Mouse (Mus musculus): ENCODE measurements around the gene Stard10.

Stard10 gene

DNA sequence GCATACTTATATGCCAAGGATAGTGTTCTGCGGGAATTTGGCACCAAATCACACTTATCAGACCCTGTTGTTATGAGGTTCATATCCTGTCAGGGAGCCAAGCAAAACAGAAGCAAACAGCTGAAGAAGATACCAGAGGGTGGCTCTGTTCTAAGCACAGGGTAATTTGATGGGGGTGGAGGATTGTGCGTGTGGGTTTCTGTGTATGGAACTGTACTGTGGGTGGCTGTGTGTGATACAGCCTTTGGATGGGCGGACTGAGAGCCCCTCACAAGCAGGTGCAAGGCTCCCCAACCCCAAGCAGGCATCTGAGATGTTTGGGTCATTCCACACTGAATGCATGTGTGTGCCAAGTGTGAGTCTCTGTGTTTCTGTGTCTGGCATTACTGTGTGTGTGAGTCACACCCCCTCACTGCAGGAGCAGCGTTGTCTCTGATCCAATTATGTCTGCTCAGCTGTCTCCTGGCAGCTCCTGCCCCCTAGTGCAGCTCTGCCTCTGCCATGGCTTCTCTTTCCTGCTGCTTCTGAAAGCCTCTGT is 11.8 kb downstream of the Stard10 start:
- in situ Hi-C loops (cut with MboI; ENCODE audit: unreplicated experiment in 2 of 2), result no loop called here

- in situ Hi-C loops (cut with MboI; ENCODE audit: unreplicated experiment in 2 of 2), result no loop called here
These were observed 12.7 kb downstream of the Stard10 start for GRCm38 (mm10) chr7:101329606-101330005.

DNA sequence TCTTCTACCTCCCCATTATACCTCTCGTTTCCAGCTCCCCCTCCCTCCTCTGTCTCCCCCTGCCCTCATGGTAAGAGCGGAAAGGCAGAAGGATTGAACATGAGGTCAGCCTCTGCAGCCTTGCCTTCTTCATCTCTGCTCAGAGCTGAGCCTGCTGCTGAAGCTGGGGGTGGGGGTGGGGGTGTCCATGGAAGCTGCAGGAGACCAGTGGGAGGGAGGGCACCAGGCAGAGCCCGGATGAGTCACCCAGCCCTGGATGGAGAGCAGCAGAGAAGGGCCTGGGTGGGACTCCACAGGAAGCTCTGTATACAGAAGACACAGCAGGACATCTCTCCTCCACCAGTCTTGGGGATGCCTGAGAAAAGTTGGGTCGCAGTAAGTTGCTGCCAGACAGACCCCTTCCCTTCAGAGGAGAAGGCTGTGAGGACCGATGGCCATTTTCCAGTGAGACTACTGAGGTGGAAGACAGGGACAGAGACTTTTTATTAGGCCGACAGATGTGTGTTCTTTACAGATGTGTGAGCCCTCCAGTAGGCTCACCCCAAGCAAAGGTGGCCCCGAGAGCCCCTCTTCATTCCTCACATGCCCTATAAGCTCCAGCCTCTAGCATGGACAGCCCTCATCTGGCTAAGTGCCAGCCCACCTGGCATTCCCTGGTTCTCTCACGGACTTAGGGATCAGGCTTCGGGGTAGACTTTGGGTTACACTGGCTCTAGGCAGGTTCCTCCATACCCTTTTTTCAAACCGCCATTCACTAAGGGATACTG is 13.4 kb downstream of the Stard10 start:
- in situ Hi-C loops (cut with MboI; ENCODE audit: unreplicated experiment in 2 of 2), result no loop called here

DNA sequence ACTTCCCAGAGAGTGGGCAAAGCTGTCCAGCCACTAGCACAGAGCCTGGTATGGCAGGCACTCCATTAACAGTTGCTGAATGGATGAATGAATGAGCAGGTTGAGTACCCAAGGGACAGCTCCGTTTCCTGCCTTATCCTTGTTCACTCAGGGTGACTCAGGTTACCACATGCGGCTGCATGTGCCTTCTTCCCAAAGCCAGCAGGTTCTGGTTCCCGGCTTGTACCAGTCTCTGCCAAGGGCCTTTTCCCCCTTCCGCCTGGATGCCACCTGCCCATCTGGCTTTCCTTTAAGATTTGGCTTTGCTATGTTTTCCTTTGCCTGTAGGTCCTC is 13.9 kb downstream of the Stard10 start:
- in situ Hi-C loops (cut with MboI; ENCODE audit: unreplicated experiment in 2 of 2), result no loop called here

- in situ Hi-C loops (cut with MboI; ENCODE audit: unreplicated experiment in 2 of 2), result no loop called here
These were observed 15.4 kb downstream of the Stard10 start for GRCm38 (mm10) chr7:101332045-101332831.

DNA sequence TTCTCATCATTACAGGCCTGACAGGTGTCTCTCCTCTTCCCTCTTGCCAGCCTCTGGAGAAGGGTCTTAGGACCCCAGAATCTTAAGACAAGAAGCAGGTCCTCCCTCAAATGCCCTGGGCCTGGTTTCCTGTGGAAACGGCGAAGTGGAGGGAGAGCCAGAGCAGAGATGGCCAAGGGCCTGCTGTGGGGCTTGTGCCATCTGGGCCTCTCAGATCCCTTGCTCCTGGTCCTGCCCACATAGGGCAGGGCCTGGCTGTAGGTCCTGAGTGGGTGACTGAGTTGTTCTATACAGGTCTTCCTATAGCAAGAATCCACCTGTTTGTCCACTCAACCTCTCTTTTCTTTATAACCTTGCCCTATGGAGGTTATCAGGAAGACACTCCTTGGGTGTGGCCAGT is 18.3 kb downstream of the Stard10 start:
- in situ Hi-C loops (cut with MboI; ENCODE audit: unreplicated experiment in 2 of 2), result no loop called here

DNA sequence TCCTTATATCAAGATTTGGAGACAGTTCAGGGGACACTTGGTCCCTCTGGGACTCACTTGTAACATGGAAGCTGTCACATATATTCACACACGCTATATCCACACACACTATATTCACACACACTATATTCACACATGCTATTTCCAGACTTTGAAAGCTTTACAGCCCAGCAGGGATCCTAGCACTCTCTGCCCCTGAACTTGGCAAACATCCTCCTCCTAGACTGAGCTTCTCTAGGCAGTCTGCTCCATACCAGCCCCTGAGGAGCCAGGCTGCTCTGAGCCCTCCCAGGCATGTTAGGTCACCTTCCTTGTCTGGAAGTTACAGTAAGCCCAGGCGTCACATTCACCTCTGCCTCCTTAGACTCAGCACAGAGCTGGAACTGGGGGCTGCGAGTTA is 19.8 kb downstream of the Stard10 start:
- in situ Hi-C loops (cut with MboI; ENCODE audit: unreplicated experiment in 2 of 2), result no loop called here

- in situ Hi-C loops (cut with MboI; ENCODE audit: unreplicated experiment in 2 of 2), result no loop called here
These were observed 20.5 kb downstream of the Stard10 start for GRCm38 (mm10) chr7:101337401-101337800.

GRCm38 (mm10) chr7:101341405-101341804 is 24.5 kb downstream of the Stard10 start:
- in situ Hi-C loops (cut with MboI; ENCODE audit: unreplicated experiment in 2 of 2), result no loop called here

- in situ Hi-C loops (cut with MboI; ENCODE audit: unreplicated experiment in 2 of 2), result no loop called here
These were observed 26.2 kb downstream of the Stard10 start for GRCm38 (mm10) chr7:101343135-101343534.

GRCm38 (mm10) chr7:101344892-101345291 is 28.0 kb downstream of the Stard10 start:
- in situ Hi-C loops (cut with MboI; ENCODE audit: unreplicated experiment in 2 of 2), result no loop called here

GRCm38 (mm10) chr7:101346991-101347390 is 30.1 kb downstream of the Stard10 start:
- in situ Hi-C loops (cut with MboI; ENCODE audit: unreplicated experiment in 2 of 2), result no loop called here

- in situ Hi-C loops (cut with MboI; ENCODE audit: unreplicated experiment in 2 of 2), result no loop called here
These were observed 30.9 kb downstream of the Stard10 start, which contains the start of gene Arap1 for GRCm38 (mm10) chr7:101347767-101348270. Gene Arap1 (plus strand): TSS chr7:101348067.

GRCm38 (mm10) chr7:101348312-101348711 is 31.4 kb downstream of the Stard10 start:
- in situ Hi-C loops (cut with MboI; ENCODE audit: unreplicated experiment in 2 of 2), result no loop called here

GRCm38 (mm10) chr7:101349861-101350260 is 33.0 kb downstream of the Stard10 start:
- in situ Hi-C loops (cut with MboI; ENCODE audit: unreplicated experiment in 2 of 2), result no loop called here

DNA sequence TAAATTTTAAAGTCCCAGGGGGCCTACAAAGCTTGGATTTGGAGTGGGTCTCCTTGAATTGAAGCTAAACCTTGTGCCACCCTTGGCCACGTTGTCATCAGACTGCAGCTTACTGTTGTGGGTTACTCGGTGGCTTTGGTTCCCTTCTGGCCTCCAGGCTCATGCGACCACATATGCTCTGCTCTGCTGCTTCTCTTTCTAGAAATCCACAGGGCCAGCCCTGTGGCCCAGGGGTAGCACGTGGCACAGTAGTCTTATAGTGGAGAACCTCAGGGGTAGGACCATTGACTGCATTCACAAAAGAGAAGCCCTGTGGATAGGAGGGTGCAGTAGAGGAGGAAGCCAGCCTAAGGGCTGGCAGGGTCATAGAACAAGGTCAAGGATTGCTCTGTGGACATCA is 35.5 kb downstream of the Stard10 start:
- in situ Hi-C loops (cut with MboI; ENCODE audit: unreplicated experiment in 2 of 2), result no loop called here

GRCm38 (mm10) chr7:101354423-101354822 is 37.5 kb downstream of the Stard10 start:
- in situ Hi-C loops (cut with MboI; ENCODE audit: unreplicated experiment in 2 of 2), result no loop called here

DNA sequence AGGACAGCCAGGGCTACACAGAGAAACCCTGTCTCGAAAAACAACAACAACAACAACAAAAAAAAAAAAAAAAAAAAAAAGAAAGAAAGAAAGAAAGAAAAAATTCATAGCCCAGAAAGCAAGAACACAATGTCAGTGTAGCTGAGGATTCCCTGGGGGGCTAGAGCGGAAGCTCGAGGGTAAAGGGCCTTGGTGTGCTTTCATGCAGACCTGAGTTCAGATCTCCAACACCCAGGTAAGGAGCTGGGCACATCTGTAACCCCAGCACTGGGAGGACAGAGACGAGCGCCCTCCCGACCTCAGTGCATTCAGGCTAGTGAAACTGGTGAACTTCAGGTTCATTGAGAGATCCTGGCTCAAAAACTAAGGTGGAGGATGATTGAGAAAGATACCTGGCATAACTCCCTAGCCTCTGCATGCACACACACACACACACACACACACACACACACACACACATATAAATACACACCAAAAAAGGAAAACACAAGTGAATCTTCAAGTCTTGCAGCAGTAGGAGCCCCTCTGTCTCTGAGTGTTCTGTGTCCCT is 38.7 kb downstream of the Stard10 start:
- in situ Hi-C loops (cut with MboI; ENCODE audit: unreplicated experiment in 2 of 2), result no loop called here

GRCm38 (mm10) chr7:101356868-101357267 is 40.0 kb downstream of the Stard10 start:
- in situ Hi-C loops (cut with MboI; ENCODE audit: unreplicated experiment in 2 of 2), result no loop called here

DNA sequence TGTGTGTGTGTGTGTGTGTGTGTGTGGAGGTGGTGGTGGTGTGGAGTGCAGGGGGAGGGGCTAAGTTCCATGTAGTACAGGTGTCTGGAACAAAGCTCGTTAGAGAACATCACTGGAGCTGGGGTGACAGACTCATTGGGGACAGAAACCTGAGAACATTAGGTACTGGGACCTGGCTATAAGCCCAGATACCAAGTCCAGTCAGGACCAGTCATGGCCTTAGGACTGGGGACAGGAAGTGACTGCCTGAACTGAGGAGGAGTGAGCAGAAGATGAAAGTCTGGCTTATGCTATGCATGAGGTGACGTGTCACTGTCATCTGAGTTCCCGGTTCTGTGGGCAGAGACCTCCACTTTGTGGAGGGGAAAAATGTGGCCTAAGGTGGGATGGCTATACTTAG is 43.5 kb downstream of the Stard10 start:
- in situ Hi-C loops (cut with MboI; ENCODE audit: unreplicated experiment in 2 of 2), result no loop called here

- in situ Hi-C loops (cut with MboI; ENCODE audit: unreplicated experiment in 2 of 2), result no loop called here
These were observed 44.1 kb downstream of the Stard10 start for GRCm38 (mm10) chr7:101361021-101361420.

Data from v-Abl transformed pro-B cells (cell line).